Mouse (Mus musculus) forelimb bud, embryonic 11.5 days (tissue): ENCODE results near the gene Efna2.
A peak's percentile ranks its signal among the peaks of the same experiment; 100 is the strongest.

ENCODE experiments used
- DNase-seq: peaks from one replicate; pipeline ENCODE4 v3.0.0-alpha.2; 2012; ENCODE audit warnings: low read depth, low spot score

Efna2 gene

GRCm38 (mm10) chr10:80141786-80142529, 37.3 kb upstream of the Efna2 start:
- DNase-seq: peak; percentile 98

- no peak for DNase-seq
These were observed 36.8 kb upstream of the Efna2 start for GRCm38 (mm10) chr10:80142530-80142925.

GRCm38 (mm10) chr10:80143664-80144063, 35.6 kb upstream of the Efna2 start:
- no peak for DNase-seq

- DNase-seq: no peak
These were observed 35.1 kb upstream of the Efna2 start for GRCm38 (mm10) chr10:80144159-80144558.

- DNase-seq: no peak
These were observed 34.1 kb upstream of the Efna2 start for GRCm38 (mm10) chr10:80144864-80145838.

GRCm38 (mm10) chr10:80145896-80146295, 33.4 kb upstream of the Efna2 start:
- no peak for DNase-seq

DNA sequence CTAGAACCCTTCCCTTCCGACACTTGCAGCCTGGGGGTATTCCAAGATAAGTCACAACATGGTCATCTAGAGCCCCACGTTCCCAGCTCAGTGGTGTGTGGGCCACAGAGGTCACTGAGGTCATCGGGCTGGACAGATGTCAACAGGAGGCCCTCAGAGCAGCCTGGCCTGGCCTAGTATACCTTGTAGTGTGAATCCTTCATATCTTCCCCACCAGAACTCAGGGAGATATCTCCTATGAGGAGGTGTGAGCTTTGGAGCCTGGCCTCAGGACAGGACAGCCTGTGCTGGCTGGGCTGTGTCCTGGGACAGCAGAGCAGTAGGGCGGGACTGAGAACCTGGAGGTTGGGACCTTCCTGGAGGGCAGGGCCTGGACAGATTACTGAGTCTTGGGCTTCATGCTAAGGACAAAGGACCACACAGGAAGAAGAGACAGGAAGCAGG, 32.7 kb upstream of the Efna2 start:
- DNase-seq: no peak

- no peak for DNase-seq
These were observed 32.0 kb upstream of the Efna2 start for GRCm38 (mm10) chr10:80147146-80147718.

- DNase-seq: peak; percentile 78
These were observed 31.3 kb upstream of the Efna2 start, which contains the start of gene Midn for GRCm38 (mm10) chr10:80147719-80148601. Midn (plus strand) TSS chr10:80148272.

GRCm38 (mm10) chr10:80148610-80149290, 30.5 kb upstream of the Efna2 start:
- DNase-seq: peak; percentile 93

DNA sequence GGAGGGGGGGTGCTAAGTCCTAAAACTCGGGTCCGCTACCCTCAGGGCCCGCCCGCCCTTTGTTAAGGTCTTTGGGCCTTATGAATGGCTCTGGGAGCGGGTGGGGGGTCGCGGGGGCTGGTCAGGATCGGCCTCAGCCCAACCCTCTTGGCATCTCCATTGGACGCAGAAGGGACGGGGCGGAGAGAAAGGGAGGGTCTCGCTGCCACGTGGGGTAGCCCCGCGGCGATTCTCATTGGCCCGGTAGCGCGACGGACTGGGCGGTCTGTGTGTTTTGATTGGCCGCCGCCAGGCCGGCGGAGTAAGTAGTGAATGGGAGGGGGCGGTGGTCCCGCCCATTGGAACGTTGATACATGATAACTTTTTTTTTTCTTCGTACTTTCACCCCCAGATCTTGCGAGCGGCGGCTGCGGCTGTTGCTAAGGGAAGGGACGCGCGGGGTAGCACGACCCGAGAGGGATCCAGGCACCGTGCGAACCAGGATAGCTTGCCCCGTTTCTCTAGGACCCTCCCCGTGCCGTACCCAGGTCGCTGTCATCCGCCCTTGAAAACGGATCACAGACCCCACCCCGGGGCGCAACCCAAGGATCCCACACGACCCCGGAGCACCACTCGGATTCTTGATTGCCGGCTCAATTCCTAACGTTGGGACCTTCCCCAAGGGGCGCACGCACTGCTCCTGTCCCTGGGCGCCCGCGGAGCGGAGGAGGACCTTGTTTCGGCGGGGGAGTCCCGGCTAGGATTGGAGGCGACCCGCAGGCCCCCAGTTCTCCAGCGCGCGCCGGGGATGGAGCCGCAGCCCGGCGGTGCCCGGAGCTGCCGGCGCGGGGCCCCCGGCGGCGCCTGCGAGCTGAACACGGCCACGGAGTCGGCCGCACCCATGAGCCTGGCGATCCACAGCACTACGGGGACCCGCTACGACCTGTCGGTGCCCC, 29.7 kb upstream of the Efna2 start:
- peak; percentile 99 for DNase-seq

DNA sequence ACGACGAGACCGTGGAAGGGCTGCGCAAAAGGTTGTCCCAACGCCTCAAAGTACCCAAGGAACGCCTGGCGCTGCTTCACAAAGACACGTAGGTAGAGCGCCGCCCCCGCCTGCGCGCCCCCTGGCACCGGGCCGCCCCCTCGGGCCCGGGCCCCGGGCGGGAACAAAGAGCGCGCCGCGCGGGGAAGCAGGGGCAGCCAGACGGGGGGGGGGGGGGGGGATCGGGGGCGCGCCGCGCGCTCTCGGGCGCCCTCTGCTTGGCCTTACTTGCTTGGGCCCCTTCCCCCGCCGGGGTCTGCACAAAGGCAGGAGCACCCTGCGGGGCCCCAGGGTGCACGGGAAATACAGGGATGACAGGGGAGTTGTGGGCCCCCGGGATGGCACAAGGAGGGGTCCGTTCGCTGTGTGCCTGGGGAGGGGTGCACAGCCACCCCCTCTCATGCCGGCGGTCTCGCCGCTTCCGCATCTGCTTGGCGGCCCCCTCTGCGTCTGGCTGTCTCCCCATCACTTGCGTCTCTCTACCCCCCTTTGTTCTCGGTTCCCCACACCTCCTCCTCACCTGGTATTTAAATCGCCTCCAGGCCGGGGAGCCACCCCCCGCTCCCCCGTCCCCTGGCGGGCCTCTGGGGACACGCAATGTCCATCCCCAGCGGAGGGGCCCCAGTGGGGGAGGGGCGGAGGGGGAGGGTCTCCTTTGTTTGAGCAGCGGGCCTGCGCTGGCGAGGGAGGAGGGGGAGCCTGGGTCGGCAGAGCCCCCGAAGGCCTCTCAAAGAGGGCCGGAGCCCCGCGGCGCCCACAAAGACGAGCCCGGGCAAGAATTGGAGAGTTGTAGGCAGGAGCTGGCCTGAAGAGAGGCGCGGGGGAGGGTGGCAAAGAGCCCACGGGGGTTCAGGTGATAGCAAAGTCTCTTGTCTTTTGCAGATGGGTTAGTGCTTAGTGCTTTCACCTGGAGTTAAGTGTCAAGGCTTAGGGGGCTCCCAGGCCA, 28.8 kb upstream of the Efna2 start:
- peak; percentile 80 for DNase-seq

DNA sequence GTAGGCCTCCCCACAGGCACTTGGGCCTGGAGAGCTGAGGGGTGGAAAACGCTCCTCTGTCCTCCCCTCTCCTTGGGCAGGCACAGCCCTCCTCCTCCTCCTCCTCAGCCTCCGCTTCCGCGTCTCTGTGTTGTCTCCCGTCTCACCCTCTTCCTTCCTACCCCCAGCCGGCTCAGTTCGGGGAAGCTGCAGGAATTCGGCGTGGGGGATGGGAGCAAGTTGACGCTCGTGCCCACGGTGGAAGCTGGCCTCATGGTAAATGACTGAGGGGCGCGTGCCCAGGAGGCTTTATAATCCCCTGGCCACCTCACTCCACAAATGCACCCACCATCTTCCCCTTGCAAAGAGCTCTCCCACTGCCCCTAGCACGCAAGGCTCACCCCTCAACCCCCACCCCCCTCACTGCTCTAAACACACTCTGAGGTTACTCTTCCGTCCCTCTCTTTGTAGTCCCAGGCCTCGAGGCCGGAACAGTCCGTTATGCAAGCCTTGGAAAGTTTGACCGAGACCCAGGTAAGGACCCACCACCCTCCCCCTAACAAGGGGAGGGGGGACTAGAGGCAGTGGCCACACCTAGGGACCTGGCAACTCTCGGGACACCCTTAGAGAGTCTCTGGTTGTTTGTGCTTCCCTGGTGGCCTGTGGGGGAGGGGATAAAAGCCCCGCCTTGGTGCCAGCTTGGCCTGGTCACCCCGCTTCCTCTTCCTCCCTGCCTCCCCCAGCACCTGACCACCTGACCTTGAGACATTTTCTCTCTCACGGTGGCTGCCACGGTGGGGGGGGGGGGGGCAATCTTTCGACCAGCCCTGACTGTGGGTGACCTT, 27.9 kb upstream of the Efna2 start:
- peak; percentile 59 for DNase-seq

DNA sequence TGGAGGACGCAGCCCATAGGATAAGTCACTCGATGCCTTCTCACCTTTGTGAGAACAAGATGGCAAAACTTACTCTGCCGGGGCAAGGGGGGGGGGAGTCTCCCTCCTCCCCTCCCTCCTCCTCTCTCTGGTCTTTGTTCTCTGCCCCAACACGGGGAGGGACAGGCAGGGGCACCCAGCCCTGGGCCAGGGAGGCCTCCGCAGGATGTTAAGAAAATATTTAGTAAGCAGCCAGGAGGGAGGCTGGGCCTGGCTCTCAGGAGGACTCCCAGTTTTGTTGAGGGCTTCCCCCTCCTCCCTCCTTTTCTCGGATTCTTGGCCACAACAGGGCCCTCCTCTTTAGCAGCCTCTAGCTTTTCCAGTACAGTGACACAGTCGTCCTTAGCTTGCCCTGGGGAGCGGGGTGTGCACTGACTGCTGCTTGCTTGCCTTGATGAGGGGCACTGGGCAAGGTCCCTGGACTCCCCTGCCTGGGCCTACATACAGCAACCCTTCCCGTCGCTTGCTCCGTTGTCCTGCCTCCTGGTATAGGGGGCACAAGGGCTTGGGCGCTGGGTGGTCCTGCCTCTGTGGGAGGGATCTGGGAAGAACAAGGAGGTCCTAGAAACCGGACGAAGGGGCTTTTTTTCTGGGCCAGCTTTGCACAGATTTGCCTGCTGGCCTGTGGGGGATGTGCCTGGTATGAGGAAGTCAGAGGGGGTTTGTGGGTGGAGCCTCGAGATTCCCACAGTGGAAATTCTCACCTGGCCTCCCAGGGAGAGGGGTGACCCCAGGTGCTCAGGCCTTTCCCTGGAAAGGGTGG, 27.0 kb upstream of the Efna2 start:
- DNase-seq: no peak

GRCm38 (mm10) chr10:80152873-80153260, 26.4 kb upstream of the Efna2 start:
- DNase-seq: no peak

DNA sequence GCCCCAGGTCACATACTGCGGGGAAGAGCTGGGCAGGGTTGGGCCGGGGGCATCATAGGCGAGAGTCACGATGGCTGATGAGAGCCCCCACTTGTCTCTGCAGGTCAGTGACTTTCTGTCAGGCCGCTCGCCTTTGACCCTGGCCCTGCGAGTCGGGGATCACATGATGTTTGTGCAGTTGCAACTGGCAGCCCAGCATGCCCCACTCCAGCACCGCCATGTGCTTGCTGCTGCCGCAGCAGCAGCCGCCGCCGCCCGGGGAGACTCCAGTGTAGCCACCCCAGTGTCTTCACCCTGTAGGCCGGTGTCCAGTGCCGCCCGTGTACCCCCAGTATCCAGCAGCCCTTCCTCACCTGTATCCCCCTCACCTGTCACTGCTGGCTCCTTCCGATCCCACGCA, 25.6 kb upstream of the Efna2 start:
- no peak for DNase-seq
